Mouse (Mus musculus) embryonic facial prominence, embryonic 13.5 days (tissue): ENCODE results near the gene Rnf114. TPM values are rescaled to one million over a fixed set of nuclear protein-coding genes. Genes with fewer than 3 reads are reported as not detected.

Experiments used
- ATAC-seq: fragments of 200-750 bp; cut with Nextera tagmentation; 2 replicates; pipeline ENCODE4 v1.8.0; 2017; ENCODE audit warnings: low read depth; ENCODE audit not compliant: insufficient number of reproducible peaks, insufficient read depth, low FRiP score, low TSS enrichment
- H3K27ac ChIP-seq: fragments of 300-500 bp; sonication (generic); 2 replicates; pipeline ENCODE4 v1.5.1; 2015; ENCODE audit warnings: moderate library complexity, mild to moderate bottlenecking, inconsistent platforms
- H3K27me3 ChIP-seq: fragments of 300-500 bp; sonication (generic); 2 replicates; pipeline ENCODE4 v1.6.1; 2015; ENCODE audit warnings: mild to moderate bottlenecking, inconsistent platforms
- H3K36me3 ChIP-seq: fragments of 300-500 bp; sonication (generic); 2 replicates; pipeline ENCODE4 v1.6.1; 2015; ENCODE audit warnings: mild to moderate bottlenecking, inconsistent platforms
- H3K4me1 ChIP-seq: fragments of 300-500 bp; sonication (generic); 2 replicates; pipeline ENCODE4 v1.6.1; 2015; ENCODE audit warnings: inconsistent platforms
- H3K4me2 ChIP-seq: fragments of 300-500 bp; sonication (generic); 2 replicates; pipeline ENCODE4 v1.6.1; 2015; ENCODE audit warnings: moderate library complexity, mild to moderate bottlenecking, inconsistent platforms
- H3K4me3 ChIP-seq: fragments of 300-500 bp; sonication (generic); 2 replicates; pipeline ENCODE4 v1.5.1; 2015; ENCODE audit warnings: mild to moderate bottlenecking, inconsistent platforms
- H3K9ac ChIP-seq: fragments of 300-500 bp; sonication (generic); 2 replicates; pipeline ENCODE4 v1.6.1; 2015; ENCODE audit warnings: mild to moderate bottlenecking, inconsistent platforms
- H3K9me3 ChIP-seq: fragments of 300-500 bp; sonication (generic); 2 replicates; pipeline ENCODE4 v1.6.1; 2016; ENCODE audit warnings: inconsistent platforms
- WGBS: fragments of 180-500 bp; shearing (Covaris S2); methylation state at CpG from one replicate; pipeline ENCODE4 v1.1.7; 2015; ENCODE audit warnings: mixed read lengths; 5-methylcytosine and 5-hydroxymethylcytosine counted together
- polyA plus RNA-seq: library from polyadenylated mRNA; unstranded; fragments of >200 nt; fragmentation: Nextera tagmentation; extraction: Ambion mirVana; gene quantifications from 2 replicates; pipeline ENCODE4 v1.2.1, GENCODE M21; 2015

Rnf114 gene
- polyA plus RNA-seq, 1 experiment from 2014 or later, result 88.4 TPM

- no peak overlapping the region for H3K4me3 ChIP-seq
- WGBS, result 44% methylated on average over 5 of the region's 5 CpGs
- no peak for ATAC-seq
These were observed 70.6 kb downstream of the Rnf114 start for GRCm38 (mm10) chr2:167563035-167563434.

GRCm38 (mm10) chr2:167563703-167564102 is 71.3 kb downstream of the Rnf114 start:
- Histone ChIP-seq H3K4me1 (peaks cover 81% of the 10 kb centered on the region), H3K27me3 (0 out of 2 replicates have a peak, but pooled peaks cover 3% of the 10 kb centered on the region), H3K4me3 (no peak overlapping the region), H3K9me3 (no peaks in the 10 kb centered on the region), H3K27ac (peak overlapping the region; percentile 96), H3K9ac (0 out of 2 replicates have a peak overlapping the region, but pooled peaks have one; percentile 36), H3K36me3 (no peaks in the 10 kb centered on the region), H3K4me2 (peak overlapping the region; percentile 37)
- peak; percentile 70 for ATAC-seq
- WGBS, result 12% methylated on average over 12 of the region's 12 CpGs

More at GRCm38 (mm10) chr2:167563035-167563434, 70.6 kb downstream of the Rnf114 start:
- no peaks in the 10 kb centered on the region for H3K36me3 ChIP-seq
- H3K9ac ChIP-seq, result 0 out of 2 replicates have a peak overlapping the region, but pooled peaks have one; percentile 40
- 0 out of 2 replicates have a peak, but pooled peaks cover 3% of the 10 kb centered on the region for H3K27me3 ChIP-seq
- no peaks in the 10 kb centered on the region for H3K9me3 ChIP-seq
- peak overlapping the region; percentile 96 for H3K27ac ChIP-seq
- H3K4me1 ChIP-seq, result peaks cover 81% of the 10 kb centered on the region
- H3K4me2 ChIP-seq, result peak overlapping the region; percentile 37; the same call in 1 of the 2 replicates

- no peak overlapping the region for H3K4me3 ChIP-seq
- 0 out of 2 replicates have a peak, but pooled peaks cover under 1% of the 10 kb centered on the region for H3K27me3 ChIP-seq
- peak overlapping the region; percentile 46; the same call in 1 of the 2 replicates for H3K9ac ChIP-seq
- peaks cover 73% of the 10 kb centered on the region for H3K4me1 ChIP-seq
- no peak for ATAC-seq
- H3K4me2 ChIP-seq, result peak overlapping the region; percentile 37
- no peaks in the 10 kb centered on the region for H3K36me3 ChIP-seq
- H3K9me3 ChIP-seq, result no peaks in the 10 kb centered on the region
- 65% methylated on average over 13 of the region's 13 CpGs for WGBS
- H3K27ac ChIP-seq, result peak overlapping the region; percentile 96
These were observed 72.3 kb downstream of the Rnf114 start for GRCm38 (mm10) chr2:167564551-167565311.

GRCm38 (mm10) chr2:167565312-167565656 is 72.8 kb downstream of the Rnf114 start:
- peaks cover 73% of the 10 kb centered on the region for H3K4me1 ChIP-seq
- no peak for ATAC-seq

GRCm38 (mm10) chr2:167565682-167566081 is 73.2 kb downstream of the Rnf114 start:
- H3K4me2 ChIP-seq, result peak overlapping the region; percentile 53
- H3K4me1 ChIP-seq, result peaks cover 73% of the 10 kb centered on the region
- no peaks in the 10 kb centered on the region for H3K36me3 ChIP-seq
- H3K4me3 ChIP-seq, result peak overlapping the region; percentile 26
- H3K27ac ChIP-seq, result peak overlapping the region; percentile 96
- 2% methylated on average over 19 of the region's 19 CpGs for WGBS
- no peaks in the 10 kb centered on the region for H3K27me3 ChIP-seq
- peak; percentile 35 for ATAC-seq
- peak overlapping the region; percentile 60 for H3K9ac ChIP-seq
- no peaks in the 10 kb centered on the region for H3K9me3 ChIP-seq

More at GRCm38 (mm10) chr2:167565312-167565656, 72.8 kb downstream of the Rnf114 start:
- Histone ChIP-seq H3K27ac (peak overlapping the region; percentile 96), H3K27me3 (no peaks in the 10 kb centered on the region), H3K36me3 (no peaks in the 10 kb centered on the region), H3K4me3 (no peak overlapping the region), H3K9ac (peak overlapping the region; percentile 60; the same call in 1 of the 2 replicates), H3K9me3 (no peaks in the 10 kb centered on the region), H3K4me2 (peak overlapping the region; percentile 53)
- 33% methylated on average over 3 of the region's 3 CpGs for WGBS

Other genes starting within 250 kb of the Rnf114 start
- gene B4galt5, start 143.5 kb upstream of the Rnf114 start, polyA plus RNA-seq, result 7.6 and 8.9 TPM in 2 replicates
- 21.7 and 22.5 TPM in 2 replicates for gene Slc9a8, start 70.9 kb upstream of the Rnf114 start, polyA plus RNA-seq
- 15.4 TPM in 2 replicates for gene Spata2, start 242 bp downstream of the Rnf114 start, polyA plus RNA-seq
- gene Snai1, start 45.5 kb downstream of the Rnf114 start, polyA plus RNA-seq, result 113 and 129 TPM in 2 replicates
- 243 and 262 TPM in 2 replicates for gene Ube2v1, start 139.4 kb downstream of the Rnf114 start, polyA plus RNA-seq
- 9.4 and 13.4 TPM in 2 replicates for gene Gm20431, start 168.9 kb downstream of the Rnf114 start, polyA plus RNA-seq
- 2.3 and 10.1 TPM in 2 replicates for gene Cebpb, start 196.3 kb downstream of the Rnf114 start, polyA plus RNA-seq
- gene Tmem189, start 197.2 kb downstream of the Rnf114 start, polyA plus RNA-seq, result 39.3 and 41.3 TPM in 2 replicates